Mouse (Mus musculus) intestine, embryonic 16.5 days (tissue): Measurements from ENCODE around the gene Ralgds. TPM values are rescaled to one million over a fixed set of nuclear protein-coding genes. Genes with fewer than 3 reads are reported as not detected.

Experiments
- ATAC-seq: fragments of 200-750 bp; cut with Nextera tagmentation; 2 replicates; pipeline ENCODE4 v1.8.0; 2017; ENCODE audit warnings: moderate TSS enrichment, moderate library complexity
- H3K27ac ChIP-seq: fragments of 300-500 bp; sonication (generic); 2 replicates; pipeline ENCODE4 v1.5.1; 2014; ENCODE audit warnings: mild to moderate bottlenecking, low read length
- H3K27me3 ChIP-seq: fragments of 300-500 bp; sonication (generic); replicated peaks from 2 replicates; pipeline ENCODE4 v1.6.1; 2014; ENCODE audit warnings: low read length, control low read depth, mixed read lengths; ENCODE audit not compliant: control insufficient read depth, insufficient read depth
- H3K36me3 ChIP-seq: fragments of 300-500 bp; sonication (generic); 2 replicates; pipeline ENCODE4 v1.6.1; 2014; ENCODE audit warnings: low read length, control low read depth; ENCODE audit not compliant: control insufficient read depth, insufficient read depth
- H3K4me1 ChIP-seq: fragments of 300-500 bp; sonication (generic); 2 replicates; pipeline ENCODE4 v1.6.1; 2014; ENCODE audit warnings: low read length, control low read depth, mixed read lengths; ENCODE audit not compliant: control insufficient read depth, insufficient read depth
- H3K4me2 ChIP-seq: fragments of 300-500 bp; sonication (generic); 2 replicates; pipeline ENCODE4 v1.6.1; 2014; ENCODE audit warnings: low read depth, low read length, control low read depth
- H3K4me3 ChIP-seq: fragments of 300-500 bp; sonication (generic); 2 replicates; pipeline ENCODE4 v1.5.1; 2014; ENCODE audit warnings: mild to moderate bottlenecking, low read length
- H3K9ac ChIP-seq: fragments of 300-500 bp; sonication (generic); 2 replicates; pipeline ENCODE4 v1.6.1; 2014; ENCODE audit warnings: low read depth, low read length
- H3K9me3 ChIP-seq: fragments of 300-500 bp; sonication (generic); 2 replicates; pipeline ENCODE4 v1.6.1; 2016; ENCODE audit warnings: low read length, control low read depth; ENCODE audit not compliant: control insufficient read depth
- WGBS: fragments of 180-500 bp; shearing (Covaris S2); extraction: QIAGEN DNeasy Blood & Tissue Kit; methylation state at CpG from one replicate; pipeline ENCODE4 v1.1.7; 2014; 5-methylcytosine and 5-hydroxymethylcytosine counted together
- polyA plus RNA-seq: library from polyadenylated mRNA; unstranded; fragments of >200 nt; fragmentation: Nextera tagmentation; extraction: Ambion mirVana; gene quantifications from 2 replicates; pipeline ENCODE4 v1.2.1, GENCODE M21; 2015

Ralgds gene
- polyA plus RNA-seq, 1 experiment from 2014 or later: 19.1 TPM

- 67% methylated on average over 11 of the region's 11 CpGs for WGBS
- H3K4me1 ChIP-seq: peaks cover 87% of the 10 kb centered on the region
- no peak overlapping the region for H3K9ac ChIP-seq
- ATAC-seq: no peak
- H3K9me3 ChIP-seq: no peaks in the 10 kb centered on the region
- H3K27ac ChIP-seq: peak overlapping the region; percentile 51
- H3K27me3 ChIP-seq: no peaks in the 10 kb centered on the region
- H3K4me2 ChIP-seq: no peak overlapping the region
- H3K4me3 ChIP-seq: no peak overlapping the region
- no peaks in the 10 kb centered on the region for H3K36me3 ChIP-seq
Measured at GRCm38 (mm10) chr2:28536766-28537633, 24.1 kb downstream of the Ralgds start.

DNA sequence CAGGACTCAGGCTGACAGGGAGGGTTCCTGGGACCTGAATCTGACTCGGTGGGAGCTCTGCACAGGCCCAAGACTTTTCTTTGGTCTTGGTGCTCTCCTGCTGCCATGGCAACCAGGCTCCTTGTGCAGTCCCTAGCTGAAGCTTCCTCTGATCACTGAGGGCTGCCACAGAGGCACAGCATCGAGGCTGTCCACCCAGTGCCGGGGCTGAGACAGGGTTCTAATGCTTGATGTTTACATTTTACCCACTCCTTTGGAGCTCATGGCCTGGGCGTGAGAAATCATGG lies 24.7 kb downstream of the Ralgds start:
- peak overlapping the region; percentile 51 for H3K27ac ChIP-seq
- no peak overlapping the region for H3K4me2 ChIP-seq
- no peak for ATAC-seq
- H3K4me3 ChIP-seq: no peak overlapping the region
- peaks cover 81% of the 10 kb centered on the region for H3K4me1 ChIP-seq
- H3K9ac ChIP-seq: peak overlapping the region; percentile 45; the same call in 1 of the 2 replicates
- WGBS: 48% methylated on average over 4 of the region's 4 CpGs
- no peaks in the 10 kb centered on the region for H3K27me3 ChIP-seq
- H3K9me3 ChIP-seq: no peaks in the 10 kb centered on the region
- H3K36me3 ChIP-seq: no peaks in the 10 kb centered on the region

DNA sequence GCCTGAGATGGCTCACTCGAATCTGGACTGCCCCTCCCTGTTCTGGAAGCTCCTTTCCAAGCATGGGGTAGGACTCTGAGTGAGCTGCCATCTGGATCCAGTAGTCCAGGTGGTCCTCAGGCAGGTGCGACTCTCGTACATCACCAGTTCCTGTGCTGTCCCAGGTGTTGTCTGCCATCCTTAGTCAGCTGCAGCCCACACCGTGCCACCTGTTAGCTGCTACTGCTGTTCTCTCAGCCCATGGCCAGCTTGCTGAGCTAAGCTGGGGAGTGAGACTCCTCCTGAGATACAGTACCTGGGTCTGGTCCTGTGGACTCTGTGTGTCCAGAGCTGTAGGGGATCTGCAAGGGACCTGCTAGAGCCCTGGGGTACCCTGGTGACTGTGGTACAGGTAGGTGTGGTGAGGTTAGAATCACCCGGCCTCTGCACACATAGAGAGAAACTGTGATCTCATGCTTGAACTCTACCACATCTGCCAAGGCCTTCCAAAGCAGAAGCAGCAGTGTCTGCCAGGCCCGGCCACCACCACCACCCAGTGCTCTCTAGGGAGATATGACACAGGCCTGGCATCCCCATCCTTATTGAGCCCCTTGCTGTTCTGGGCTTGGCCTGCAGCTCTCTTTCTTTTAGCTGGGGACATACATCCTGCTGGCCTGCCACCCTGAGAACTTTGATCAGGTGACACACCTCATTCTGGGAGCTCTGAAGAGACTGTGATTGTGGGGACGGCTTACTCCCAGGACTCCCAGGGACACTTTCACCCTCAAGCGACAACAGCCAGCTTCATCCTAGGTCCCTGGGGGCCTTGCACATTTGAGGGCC lies 25.3 kb downstream of the Ralgds start:
- peak overlapping the region; percentile 45; the same call in 1 of the 2 replicates for H3K9ac ChIP-seq
- ATAC-seq: no peak
- H3K4me1 ChIP-seq: peaks cover 75% of the 10 kb centered on the region
- no peak overlapping the region for H3K4me3 ChIP-seq
- H3K4me2 ChIP-seq: no peak overlapping the region
- H3K27me3 ChIP-seq: no peaks in the 10 kb centered on the region
- H3K36me3 ChIP-seq: 0 out of 2 replicates have a peak, but pooled peaks cover 2% of the 10 kb centered on the region
- WGBS: 68% methylated on average over 8 of the region's 8 CpGs
- H3K27ac ChIP-seq: peak overlapping the region; percentile 51
- no peaks in the 10 kb centered on the region for H3K9me3 ChIP-seq

GRCm38 (mm10) chr2:28538817-28539128 lies 25.8 kb downstream of the Ralgds start:
- H3K4me1 ChIP-seq: peaks cover 72% of the 10 kb centered on the region
- peak overlapping the region; percentile 44 for H3K27ac ChIP-seq
- WGBS: 75% methylated on average over 1 of the region's 1 CpGs
- no peak for ATAC-seq
- H3K36me3 ChIP-seq: 0 out of 2 replicates have a peak, but pooled peaks cover 2% of the 10 kb centered on the region
- no peaks in the 10 kb centered on the region for H3K9me3 ChIP-seq
- no peak overlapping the region for H3K4me3 ChIP-seq
- no peak overlapping the region for H3K4me2 ChIP-seq
- H3K27me3 ChIP-seq: no peaks in the 10 kb centered on the region
- 0 out of 2 replicates have a peak overlapping the region, but pooled peaks have one; percentile 38 for H3K9ac ChIP-seq

- H3K4me1 ChIP-seq: peaks cover 68% of the 10 kb centered on the region
- peaks cover 5% of the 10 kb centered on the region; the same call in 1 of the 2 replicates for H3K36me3 ChIP-seq
- peak; percentile 37; the same call in 1 of the 2 replicates for ATAC-seq
- H3K9me3 ChIP-seq: no peaks in the 10 kb centered on the region
- H3K9ac ChIP-seq: peak overlapping the region; percentile 38
- no peak overlapping the region for H3K4me3 ChIP-seq
- no peaks in the 10 kb centered on the region for H3K27me3 ChIP-seq
- 40% methylated on average over 7 of the region's 7 CpGs for WGBS
- peak overlapping the region; percentile 44 for H3K27ac ChIP-seq
- no peak overlapping the region for H3K4me2 ChIP-seq
Measured at GRCm38 (mm10) chr2:28539206-28539605, 26.3 kb downstream of the Ralgds start.

DNA sequence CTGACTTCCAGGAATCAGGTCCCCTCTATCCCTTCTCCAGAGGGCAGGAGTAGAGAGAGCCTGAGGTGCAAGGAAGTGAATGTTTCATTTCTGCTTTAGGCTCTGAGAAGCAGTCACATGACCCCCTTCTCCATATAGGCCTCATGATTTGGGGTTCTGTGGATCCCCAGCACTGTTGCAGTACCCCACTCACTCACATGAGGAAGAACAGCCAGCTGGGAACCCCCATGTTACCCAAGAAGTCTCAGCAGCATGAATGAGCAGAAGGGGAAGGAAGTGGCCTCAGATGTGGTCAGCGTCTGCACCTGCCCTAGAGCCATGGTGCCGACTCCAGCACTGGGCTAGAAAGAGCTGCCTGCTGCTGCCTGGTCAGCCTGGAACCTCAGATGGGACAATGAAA lies 27.0 kb downstream of the Ralgds start:
- ATAC-seq: no peak
- H3K27ac ChIP-seq: peak overlapping the region; percentile 44
- no peaks in the 10 kb centered on the region for H3K27me3 ChIP-seq
- H3K9me3 ChIP-seq: no peaks in the 10 kb centered on the region
- H3K9ac ChIP-seq: peak overlapping the region; percentile 38; the same call in 1 of the 2 replicates
- 70% methylated on average over 2 of the region's 2 CpGs for WGBS
- H3K4me1 ChIP-seq: peaks cover 60% of the 10 kb centered on the region
- no peak overlapping the region for H3K4me2 ChIP-seq
- no peak overlapping the region for H3K4me3 ChIP-seq
- H3K36me3 ChIP-seq: peaks cover 5% of the 10 kb centered on the region; the same call in 1 of the 2 replicates

DNA sequence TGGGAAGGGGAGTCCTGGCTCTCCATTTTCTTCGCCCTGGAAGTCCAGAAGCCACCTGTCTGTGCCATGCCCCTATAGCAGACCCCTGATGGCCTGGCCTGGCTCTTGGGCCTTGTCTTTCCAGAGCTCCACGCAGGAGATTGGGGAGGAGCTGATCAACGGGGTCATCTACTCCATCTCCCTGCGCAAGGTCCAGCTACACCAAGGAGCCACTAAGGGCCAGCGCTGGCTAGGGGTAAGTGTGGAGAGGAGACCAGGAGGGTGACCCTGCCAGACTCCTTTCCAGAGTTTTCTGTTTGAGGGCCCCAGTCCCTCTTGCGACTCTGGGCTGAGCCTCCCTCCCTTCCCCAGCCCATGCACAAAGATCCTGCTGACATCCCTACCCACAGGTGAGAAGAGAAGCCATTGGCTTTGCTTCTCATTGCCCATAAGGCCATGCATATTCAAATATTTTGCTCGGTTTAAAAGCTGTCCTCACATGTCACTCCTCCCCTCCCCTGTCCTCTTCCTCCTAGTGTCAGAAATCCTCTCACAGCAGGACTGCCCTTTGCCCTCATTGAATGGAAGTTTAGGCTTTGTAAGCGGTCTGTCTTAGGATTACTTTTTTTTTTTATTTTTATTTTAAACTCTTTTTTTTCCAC lies 27.8 kb downstream of the Ralgds start:
- H3K27ac ChIP-seq: no peak overlapping the region
- ATAC-seq: no peak
- 79% methylated on average over 8 of the region's 8 CpGs for WGBS
- H3K4me2 ChIP-seq: no peak overlapping the region
- H3K27me3 ChIP-seq: no peaks in the 10 kb centered on the region
- H3K9me3 ChIP-seq: no peaks in the 10 kb centered on the region
- no peak overlapping the region for H3K4me3 ChIP-seq
- H3K9ac ChIP-seq: 0 out of 2 replicates have a peak overlapping the region, but pooled peaks have one; percentile 38
- H3K4me1 ChIP-seq: peaks cover 53% of the 10 kb centered on the region
- peaks cover 8% of the 10 kb centered on the region; the same call in 1 of the 2 replicates for H3K36me3 ChIP-seq

GRCm38 (mm10) chr2:28543894-28544293 lies 31.0 kb downstream of the Ralgds start:
- WGBS: 94% methylated on average over 8 of the region's 8 CpGs

DNA sequence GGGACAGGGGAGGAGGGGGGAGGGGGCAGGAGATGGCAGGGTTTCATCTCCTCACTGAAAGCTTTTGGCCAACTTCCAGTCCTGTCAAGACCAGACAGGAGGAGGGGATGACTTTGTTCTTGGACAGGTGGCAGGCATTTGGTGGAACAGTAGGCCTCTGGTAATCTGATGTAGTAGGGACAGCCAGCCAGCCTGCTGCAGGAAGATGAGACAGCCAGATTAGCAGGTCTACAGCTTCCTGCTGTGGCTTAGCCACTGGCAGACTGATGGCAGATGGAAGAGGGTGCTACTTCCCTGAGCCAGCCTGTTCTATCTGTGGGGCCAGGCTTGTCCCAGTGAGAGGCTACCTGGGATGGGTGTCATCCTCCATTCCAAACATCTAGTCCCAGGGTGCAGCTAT lies 33.1 kb downstream of the Ralgds start:
- Histone ChIP-seq H3K27me3 (no peaks in the 10 kb centered on the region), H3K27ac (no peak overlapping the region), H3K9ac (peak overlapping the region; percentile 14; the same call in 1 of the 2 replicates), H3K4me3 (no peak overlapping the region), H3K9me3 (no peaks in the 10 kb centered on the region), H3K4me2 (no peak overlapping the region), H3K36me3 (peaks cover 17% of the 10 kb centered on the region), H3K4me1 (peaks cover under 1% of the 10 kb centered on the region; the same call in 1 of the 2 replicates)
- ATAC-seq: no peak

More at GRCm38 (mm10) chr2:28543894-28544293, 31.0 kb downstream of the Ralgds start:
- no peaks in the 10 kb centered on the region for H3K9me3 ChIP-seq
- ATAC-seq: no peak
- no peak overlapping the region for H3K4me2 ChIP-seq
- no peak overlapping the region for H3K4me3 ChIP-seq
- H3K4me1 ChIP-seq: peaks cover 21% of the 10 kb centered on the region
- no peaks in the 10 kb centered on the region for H3K27me3 ChIP-seq
- H3K9ac ChIP-seq: no peak overlapping the region
- no peak overlapping the region for H3K27ac ChIP-seq
- peaks cover 12% of the 10 kb centered on the region for H3K36me3 ChIP-seq
